Mouse (Mus musculus): ENCODE measurements around the gene Bmyc.
"Not testable (repeated sequence)": the region's sequence is repeated elsewhere in the genome, so short reads cannot be mapped to it uniquely, and the experiment has no call there.

Gene Bmyc

GRCm38 (mm10) chr2:25706643-25707481, at the start of gene Bmyc:
Gene Bmyc, plus strand, starts transcription at chr2:25706739.
- DNase-seq = peak; percentile 84 to 92

GRCm38 (mm10) chr2:25657246-25657645, 49.3 kb upstream of the Bmyc start:
- peak; percentile 46 for DNase-seq

- no peak for DNase-seq
Observed at GRCm38 (mm10) chr2:25657652-25658051, 48.9 kb upstream of the Bmyc start, which contains the start of gene Lcn5. Gene Lcn5, plus strand, starts transcription at chr2:25657952.

- no peak for DNase-seq
Observed at GRCm38 (mm10) chr2:25660279-25660678, 46.3 kb upstream of the Bmyc start.

- no peak for DNase-seq
Observed at GRCm38 (mm10) chr2:25661245-25661970, 45.1 kb upstream of the Bmyc start.

GRCm38 (mm10) chr2:25663511-25663910, 43.0 kb upstream of the Bmyc start:
- peak; percentile 48 to 58 for DNase-seq

- DNase-seq = no peak
Observed at GRCm38 (mm10) chr2:25664125-25664524, 42.4 kb upstream of the Bmyc start.

GRCm38 (mm10) chr2:25666516-25666915, 40.0 kb upstream of the Bmyc start:
- DNase-seq = no peak

- DNase-seq = no peak
Observed at GRCm38 (mm10) chr2:25676486-25676885, 30.1 kb upstream of the Bmyc start, which contains the start of gene Lcn6. Gene Lcn6, plus strand, starts transcription at chr2:25676786.

- DNase-seq = no peak
Observed at GRCm38 (mm10) chr2:25679559-25679958, 27.0 kb upstream of the Bmyc start.

- no peak for DNase-seq
Observed at GRCm38 (mm10) chr2:25682426-25682825, 24.1 kb upstream of the Bmyc start, which contains the start of gene Lcn10. Gene Lcn10, plus strand, starts transcription at chr2:25682726.

- DNase-seq = no peak
Observed at GRCm38 (mm10) chr2:25686941-25687340, 19.6 kb upstream of the Bmyc start.

GRCm38 (mm10) chr2:25694605-25695004, 11.9 kb upstream of the Bmyc start:
- peak; percentile 66 to 69 for DNase-seq

GRCm38 (mm10) chr2:25696951-25697350, 9.6 kb upstream of the Bmyc start:
- DNase-seq = no peak

GRCm38 (mm10) chr2:25698696-25699095, 7.8 kb upstream of the Bmyc start:
- DNase-seq = no peak

- DNase-seq = not testable (repeated sequence)
Observed at GRCm38 (mm10) chr2:25699743-25700142, 6.8 kb upstream of the Bmyc start, which contains the start of gene Obp2a. Gene Obp2a, plus strand, starts transcription at chr2:25700043.

GRCm38 (mm10) chr2:25701001-25701400, 5.5 kb upstream of the Bmyc start:
- DNase-seq = no peak

GRCm38 (mm10) chr2:25703706-25704105, 2.8 kb upstream of the Bmyc start:
- no peak for DNase-seq

- DNase-seq = peak; percentile 47 to 57
Observed at GRCm38 (mm10) chr2:25708121-25708520, 1.6 kb downstream of the Bmyc start.

GRCm38 (mm10) chr2:25709056-25709455, 2.5 kb downstream of the Bmyc start:
- DNase-seq = not testable (repeated sequence)

- not testable (repeated sequence) for DNase-seq
Observed at GRCm38 (mm10) chr2:25709791-25710190, 3.3 kb downstream of the Bmyc start.

GRCm38 (mm10) chr2:25711641-25712040, 5.1 kb downstream of the Bmyc start:
- not testable (repeated sequence) for DNase-seq

- DNase-seq = no peak
Observed at GRCm38 (mm10) chr2:25717222-25717621, 10.7 kb downstream of the Bmyc start.

All from cerebellum, adult 18-20 months (tissue).